Mouse (Mus musculus) megakaryocyte, embryonic 14.5 days (primary cell): ENCODE data around the gene Plce1.

ENCODE experiments used
- FLI1 ChIP-seq: IDR thresholded peaks from 2 replicates; pipeline ENCODE4 v1.6.1; 2012; ENCODE audit warnings: low read length, inconsistent platforms, mixed read lengths
- GATA1 ChIP-seq: IDR thresholded peaks from 3 replicates; pipeline ENCODE4 v1.6.1; 2012; ENCODE audit warnings: mixed read lengths, low read length, inconsistent platforms, borderline replicate concordance

GRCm38 (mm10) chr19:38820186-38820804, 339.4 kb downstream of the Plce1 start:
- no peak for TF ChIP-seq GATA1
- no peak for TF ChIP-seq FLI1
